Mouse (Mus musculus): ENCODE results near the gene Usp46.

DNA sequence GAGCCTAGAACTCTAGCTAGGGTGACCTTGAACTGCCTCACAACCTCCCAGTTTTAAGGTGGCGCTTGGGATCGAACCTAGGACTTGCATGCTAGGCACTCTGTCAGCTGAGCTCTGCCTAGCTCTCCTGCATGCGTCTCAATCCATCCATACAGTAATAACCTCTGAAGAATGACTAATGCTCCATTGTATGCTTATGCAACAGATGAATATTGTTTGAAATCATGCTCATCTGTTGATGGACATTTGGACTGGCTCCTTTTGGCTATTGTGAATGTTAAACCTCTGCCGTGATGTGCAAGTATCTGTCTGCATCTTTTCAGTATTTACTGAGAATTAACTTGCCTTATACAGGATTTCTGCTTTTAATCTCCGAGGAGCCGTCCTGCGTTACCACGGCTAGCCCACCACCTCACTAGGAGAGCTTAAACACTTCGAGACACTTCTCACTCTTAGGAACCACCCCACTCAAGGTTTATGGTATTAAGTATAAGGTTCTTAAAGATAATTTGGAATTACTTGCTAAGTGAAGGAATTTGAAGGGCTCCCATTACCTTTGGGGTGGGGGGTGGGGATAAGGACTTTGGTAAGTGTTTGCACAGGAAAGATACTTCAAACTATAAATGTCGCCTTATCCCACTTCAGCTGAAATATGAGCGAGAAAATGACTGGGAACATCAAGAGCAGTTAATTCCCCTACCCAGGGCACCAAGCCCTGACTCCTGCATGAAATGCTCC lies 29.1 kb upstream of the Usp46 start:
- TF ChIP-seq CTCF (IDR thresholded peaks at IDR 0.05; ENCODE audit: extremely low read depth, insufficient read depth, insufficient read length, insufficient replicate concordance): no peak
- no peak for TF ChIP-seq POLR2A (IDR thresholded peaks at IDR 0.05; ENCODE audit: low read depth, low read length)
